Mouse (Mus musculus): ENCODE results near the gene Jade3.

The Jade3 gene

DNA sequence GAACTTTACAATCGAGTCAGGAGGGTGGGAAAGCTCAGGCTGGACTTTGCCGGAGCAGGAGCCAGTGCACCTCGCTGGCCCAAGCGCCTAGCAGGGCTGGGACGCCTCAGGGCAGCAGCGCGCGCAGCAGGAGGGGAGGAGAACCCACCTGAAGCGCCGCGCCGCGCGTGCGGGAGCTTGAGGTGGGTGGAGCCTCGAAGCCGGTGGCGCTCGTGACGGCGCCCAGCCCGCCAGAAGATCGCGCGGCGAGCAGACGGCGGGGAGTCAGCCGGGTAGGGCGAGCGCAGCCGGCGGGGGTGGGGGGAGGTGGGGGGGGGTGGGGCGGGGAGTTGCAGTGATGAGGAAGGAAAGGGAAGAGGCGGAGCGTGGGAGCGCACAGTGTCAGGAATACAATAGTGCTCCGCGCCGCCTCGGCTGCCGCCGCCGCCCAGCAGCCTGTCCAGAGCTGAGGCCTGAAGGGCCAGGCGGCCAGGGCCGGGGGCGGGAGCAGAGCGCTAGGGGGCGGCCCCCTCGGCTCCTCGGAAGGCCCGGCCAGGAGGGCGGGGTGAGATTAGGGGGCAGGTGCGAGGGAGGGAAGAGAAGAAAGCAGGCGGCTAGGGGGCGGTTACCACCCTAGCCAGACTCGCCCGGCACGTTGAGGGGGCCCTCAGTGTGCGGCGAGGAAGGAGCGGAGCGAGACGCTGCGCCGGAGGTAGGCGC, at the start of gene Jade3:
TSS of gene Jade3 (plus strand) at position 549 of the 699 bp plus-strand sequence.
- DNase-seq (ENCODE audit: low read depth in 1 of 2, low spot score in 2 of 2), result peak in 1 of 2 experiments; percentile 41

DNA sequence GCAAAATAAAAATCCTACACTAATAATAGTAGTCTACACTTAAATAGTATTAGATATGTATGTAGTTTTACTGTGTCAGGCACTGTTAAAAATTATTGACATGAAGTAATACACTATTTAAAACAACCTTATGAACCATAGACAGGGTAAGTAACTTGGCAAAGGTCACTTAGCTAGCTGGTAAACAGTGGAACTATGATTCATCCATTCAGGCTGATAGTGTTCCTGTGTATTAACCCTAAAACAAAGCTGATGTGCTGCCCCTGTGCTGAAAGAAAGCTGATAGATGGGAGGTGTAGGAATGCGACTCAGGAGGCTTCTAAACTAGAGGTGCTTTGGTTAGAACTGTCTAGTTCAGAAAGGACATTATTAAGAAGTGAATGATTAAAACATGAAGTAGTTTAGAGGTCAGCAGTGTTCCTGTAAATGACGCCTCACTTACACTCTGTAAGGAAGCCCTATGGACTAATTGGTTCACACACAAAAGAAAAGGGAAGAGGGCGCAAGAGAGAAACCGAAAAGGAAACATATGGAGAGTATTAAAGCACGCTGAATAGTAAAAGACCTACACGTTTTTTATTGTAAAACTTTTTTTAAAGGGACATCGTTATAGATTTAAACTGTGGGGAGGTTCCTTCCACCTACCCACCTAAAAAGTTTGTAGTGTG, 46.0 kb upstream of the Jade3 start:
- no peak for DNase-seq (ENCODE audit: low read depth in 1 of 2, low spot score in 2 of 2)

DNA sequence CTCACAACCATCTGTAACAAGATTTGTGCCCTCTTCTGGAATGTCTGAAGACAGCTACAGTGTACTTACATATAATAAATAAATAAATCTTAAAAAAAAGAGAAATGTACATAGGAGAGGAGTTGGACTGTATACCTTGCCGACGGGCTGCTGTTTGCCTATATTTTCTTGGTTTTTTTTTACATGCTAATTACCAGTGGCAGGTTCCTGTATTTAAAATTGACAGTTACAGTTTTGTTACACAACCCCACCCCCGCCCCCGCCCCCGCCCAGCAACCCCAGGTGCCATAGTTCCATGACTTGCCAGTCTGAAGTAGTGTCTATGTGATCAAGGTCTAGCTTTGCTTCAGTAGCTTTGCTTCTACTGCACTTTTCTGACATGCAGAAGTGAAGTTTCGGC, 43.2 kb upstream of the Jade3 start:
- DNase-seq (ENCODE audit: low read depth in 1 of 2, low spot score in 2 of 2), result no peak

DNA sequence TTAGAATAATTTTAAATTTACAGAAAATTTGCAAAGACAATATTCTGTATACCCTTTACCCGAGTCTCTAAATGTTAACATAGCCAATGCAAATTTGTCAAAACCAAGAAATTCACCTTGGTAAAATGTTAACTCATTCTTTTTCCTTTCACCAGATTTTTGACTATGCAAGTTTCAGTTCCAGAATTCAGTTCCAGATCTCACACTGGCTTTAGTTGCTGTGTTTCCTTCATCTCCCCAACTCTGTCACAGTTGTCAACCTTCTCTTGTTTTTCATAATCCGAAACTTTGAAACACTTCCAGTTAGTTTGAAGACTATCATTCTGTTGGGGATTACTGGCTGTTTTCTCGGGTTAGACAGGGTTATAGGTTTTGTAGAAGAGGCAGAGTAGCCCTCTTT, 38.5 kb upstream of the Jade3 start:
- DNase-seq (ENCODE audit: low read depth in 1 of 2, low spot score in 2 of 2), result no peak

DNA sequence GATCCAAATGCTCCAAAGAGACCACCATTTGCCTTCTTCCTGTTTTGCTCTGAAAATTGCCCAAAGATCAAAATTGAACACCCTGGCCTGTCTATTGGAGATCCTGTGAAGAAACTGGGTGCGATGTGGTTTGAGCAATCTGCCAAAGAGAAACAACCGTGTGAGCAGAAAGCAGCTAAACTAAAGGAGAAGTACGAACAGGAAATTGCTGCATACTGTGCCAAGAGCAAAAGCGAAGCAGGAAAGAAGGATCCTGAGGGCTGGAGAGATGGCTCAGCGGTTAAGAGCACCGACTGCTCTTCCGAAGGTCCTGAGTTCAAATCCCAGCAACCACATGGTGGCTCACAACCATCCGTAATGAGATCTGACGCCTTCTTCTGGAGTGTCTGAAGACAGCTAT, 33.5 kb upstream of the Jade3 start:
- DNase-seq (ENCODE audit: low read depth in 1 of 2, low spot score in 2 of 2), result peak; percentile 11 to 21

DNA sequence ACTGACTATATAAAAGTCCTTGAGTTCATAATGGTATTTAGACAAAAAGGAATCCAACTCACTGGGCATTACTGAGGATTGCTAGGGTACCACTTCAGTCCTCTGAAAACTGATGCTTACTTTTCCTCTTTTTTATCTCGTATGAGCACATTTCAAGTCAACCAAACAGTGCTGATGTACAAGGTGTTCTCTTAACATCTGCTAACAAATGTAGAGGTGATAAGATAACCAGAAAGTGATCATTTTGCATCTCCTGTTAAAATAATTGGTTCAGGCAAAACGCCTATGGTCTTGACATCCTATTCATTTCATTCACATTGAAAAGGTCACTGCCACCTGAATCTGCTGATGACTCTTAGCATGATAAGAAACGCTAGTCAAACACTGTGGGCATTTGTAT, 32.5 kb upstream of the Jade3 start:
- no peak for DNase-seq (ENCODE audit: low read depth in 1 of 2, low spot score in 2 of 2)

DNA sequence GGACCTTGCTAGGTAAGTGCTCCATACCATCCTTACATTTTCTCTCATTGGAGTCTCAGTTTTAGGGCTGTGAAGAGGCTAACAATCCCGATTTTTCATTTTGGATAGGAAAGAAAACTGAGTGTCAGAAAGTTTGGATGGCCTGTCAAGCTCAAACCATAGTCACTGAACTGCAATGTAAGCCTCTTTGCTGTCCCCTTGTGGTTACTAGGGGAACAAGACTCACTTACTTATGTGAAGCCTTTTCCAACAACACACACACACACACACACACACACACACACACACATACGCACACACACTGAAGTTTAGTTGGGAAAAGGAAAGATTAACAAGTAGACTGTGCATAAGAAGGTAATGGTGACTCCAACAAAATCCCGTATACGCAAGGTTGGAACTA, 21.4 kb upstream of the Jade3 start:
- no peak for DNase-seq (ENCODE audit: low read depth in 1 of 2, low spot score in 2 of 2)

DNA sequence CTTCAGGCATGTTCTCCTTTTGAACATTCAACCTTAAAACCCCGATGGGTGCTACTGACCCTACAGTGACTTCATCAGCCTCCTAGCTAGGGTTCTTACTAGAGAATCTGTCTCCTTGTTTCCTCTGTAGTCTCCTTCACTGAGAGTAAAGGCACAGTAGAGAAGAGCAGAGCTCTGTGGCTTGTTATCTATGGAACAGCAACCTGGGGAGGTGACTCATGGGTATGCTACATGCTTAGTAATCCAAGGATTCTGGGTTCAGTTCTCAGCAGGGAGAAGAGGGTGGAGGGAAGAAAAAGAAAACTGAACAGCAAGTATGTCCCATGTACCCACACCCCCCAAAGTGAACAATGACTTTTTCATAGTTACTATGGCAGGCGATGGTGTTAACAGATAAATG, 18.6 kb upstream of the Jade3 start:
- no peak for DNase-seq (ENCODE audit: low read depth in 1 of 2, low spot score in 2 of 2)

DNA sequence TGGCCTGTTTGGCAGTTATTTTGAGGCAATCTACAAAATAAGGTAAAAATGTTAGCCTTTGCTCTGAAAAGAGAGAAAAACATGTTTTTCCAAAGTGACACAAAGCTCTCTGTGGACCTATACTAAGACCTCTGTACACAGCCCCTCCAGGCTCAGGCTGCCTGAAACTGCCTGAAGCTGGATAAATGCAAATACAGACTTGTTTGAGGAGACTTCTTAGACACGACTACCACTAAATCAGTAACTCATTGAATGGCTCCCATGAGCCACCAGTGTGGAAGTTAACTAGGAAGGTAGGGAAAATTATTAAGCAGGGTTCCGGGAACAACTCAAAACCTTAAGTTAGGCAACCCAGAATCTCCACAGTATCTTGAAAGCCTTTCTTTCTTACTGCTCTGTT, 17.8 kb upstream of the Jade3 start:
- DNase-seq (ENCODE audit: low read depth in 1 of 2, low spot score in 2 of 2), result no peak

DNA sequence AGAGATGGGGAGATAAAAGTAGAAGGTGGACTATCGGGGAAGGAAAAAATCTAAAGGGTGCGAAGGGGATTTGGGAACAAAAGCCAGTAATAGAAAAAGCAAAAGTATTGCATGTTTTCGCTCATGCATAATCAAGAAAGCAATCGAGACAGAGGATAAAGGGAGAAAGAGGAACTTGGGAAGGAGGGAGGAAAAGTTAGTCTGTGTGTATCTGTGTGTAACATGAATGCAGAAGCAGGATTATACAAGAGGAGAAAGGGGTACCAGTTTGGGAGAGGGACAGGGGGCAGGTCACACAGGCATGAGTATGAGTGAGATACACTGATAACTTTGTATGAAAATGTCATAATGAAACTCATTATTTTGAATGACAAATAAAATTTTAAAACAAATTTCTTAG, 14.1 kb upstream of the Jade3 start:
- no peak for DNase-seq (ENCODE audit: low read depth in 1 of 2, low spot score in 2 of 2)

DNA sequence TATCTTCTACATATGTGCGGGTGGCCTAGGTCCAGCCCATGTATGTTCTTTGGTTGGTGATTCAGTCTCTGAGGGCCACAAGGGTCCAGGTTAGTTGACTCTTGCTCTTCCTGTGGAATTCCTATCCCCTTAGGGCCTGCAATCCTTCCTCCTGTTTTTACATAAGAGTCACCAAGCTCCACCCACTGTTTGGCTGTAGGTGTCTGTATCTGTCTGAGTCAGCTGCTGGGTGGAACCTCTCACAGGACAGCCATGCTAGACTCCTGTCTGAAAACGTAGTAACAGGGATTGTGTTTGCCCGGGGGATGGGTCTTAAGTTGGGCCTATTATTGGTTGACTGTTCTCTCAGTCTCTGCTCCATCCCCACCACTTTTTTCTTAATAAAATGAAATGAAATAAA, 13.3 kb upstream of the Jade3 start:
- no peak for DNase-seq (ENCODE audit: low read depth in 1 of 2, low spot score in 2 of 2)

DNA sequence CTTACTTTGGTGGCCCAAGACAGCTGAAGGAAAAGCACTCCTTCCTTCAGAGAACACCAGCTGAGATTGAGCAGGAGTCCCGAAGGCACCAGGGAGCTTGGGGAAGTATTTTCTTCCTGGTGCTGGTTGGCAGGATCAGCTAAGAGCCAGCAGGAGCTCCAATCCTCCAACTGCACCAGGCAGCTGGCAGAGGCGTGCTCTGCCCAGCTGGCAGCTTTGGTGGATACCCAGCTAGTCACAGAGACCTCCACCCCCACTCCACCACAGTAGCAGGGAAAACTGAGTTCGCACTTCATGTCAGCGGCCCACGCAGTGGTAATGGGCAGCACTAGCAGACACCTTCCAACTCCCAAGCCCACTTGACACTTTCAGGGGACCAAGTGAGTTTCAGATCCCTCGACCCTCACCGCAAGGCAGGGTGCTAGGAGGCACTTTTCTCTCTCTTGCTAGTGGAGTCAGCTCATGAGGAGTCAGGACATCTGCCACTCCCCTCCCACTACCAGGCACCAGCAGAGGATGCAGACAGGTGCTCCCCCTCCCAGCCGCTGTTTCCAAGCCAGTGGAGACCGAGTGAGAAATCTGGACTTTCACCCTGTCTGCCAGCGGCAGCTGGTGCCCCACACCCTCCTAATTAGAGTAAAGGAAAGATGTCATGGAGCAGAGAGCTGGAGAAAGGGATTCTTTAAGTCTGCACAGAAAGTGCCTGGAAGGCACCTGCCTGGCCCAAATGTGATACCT, 10.4 kb upstream of the Jade3 start:
- DNase-seq (ENCODE audit: low read depth in 1 of 2, low spot score in 2 of 2), result no peak

DNA sequence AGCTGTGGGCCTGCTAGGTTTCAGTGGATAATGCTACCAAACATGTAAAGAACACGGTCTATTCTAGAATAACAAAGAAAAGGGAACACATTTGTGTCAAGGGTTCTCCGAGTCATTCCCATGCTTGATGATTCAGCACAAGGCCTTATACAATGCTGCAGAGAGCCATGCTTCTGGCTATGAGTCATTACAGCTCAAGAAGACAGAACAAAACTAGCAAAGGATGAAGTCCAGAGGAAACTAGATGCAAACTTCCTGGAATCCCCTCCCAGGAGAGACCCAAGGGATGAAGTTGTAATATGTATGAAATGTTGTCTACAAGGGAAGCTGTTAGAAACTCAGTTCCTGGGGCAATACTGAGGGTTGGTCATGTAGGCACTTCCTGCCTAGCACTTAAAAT, 7.0 kb upstream of the Jade3 start:
- DNase-seq (ENCODE audit: low read depth in 1 of 2, low spot score in 2 of 2), result no peak

DNA sequence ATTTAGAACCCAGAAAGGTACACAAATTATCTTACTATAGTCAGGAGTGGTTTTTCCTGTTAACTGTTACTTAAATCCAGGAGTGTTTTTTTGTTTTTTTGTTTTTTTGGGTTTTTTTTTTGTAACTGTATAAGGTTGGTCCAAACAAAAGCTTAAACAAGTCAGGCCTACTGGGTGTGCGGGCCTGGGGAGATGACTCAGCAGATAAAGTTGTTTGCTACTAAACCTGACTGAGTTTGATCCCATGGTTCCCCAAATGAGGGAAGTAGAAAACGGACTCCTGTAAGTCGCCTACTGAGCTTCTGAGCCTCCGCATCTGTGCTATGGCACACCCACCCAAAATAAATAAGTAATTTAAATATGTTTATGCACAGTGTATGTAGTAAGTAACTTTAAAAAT, 6.0 kb upstream of the Jade3 start:
- no peak for DNase-seq (ENCODE audit: low read depth in 1 of 2, low spot score in 2 of 2)

DNA sequence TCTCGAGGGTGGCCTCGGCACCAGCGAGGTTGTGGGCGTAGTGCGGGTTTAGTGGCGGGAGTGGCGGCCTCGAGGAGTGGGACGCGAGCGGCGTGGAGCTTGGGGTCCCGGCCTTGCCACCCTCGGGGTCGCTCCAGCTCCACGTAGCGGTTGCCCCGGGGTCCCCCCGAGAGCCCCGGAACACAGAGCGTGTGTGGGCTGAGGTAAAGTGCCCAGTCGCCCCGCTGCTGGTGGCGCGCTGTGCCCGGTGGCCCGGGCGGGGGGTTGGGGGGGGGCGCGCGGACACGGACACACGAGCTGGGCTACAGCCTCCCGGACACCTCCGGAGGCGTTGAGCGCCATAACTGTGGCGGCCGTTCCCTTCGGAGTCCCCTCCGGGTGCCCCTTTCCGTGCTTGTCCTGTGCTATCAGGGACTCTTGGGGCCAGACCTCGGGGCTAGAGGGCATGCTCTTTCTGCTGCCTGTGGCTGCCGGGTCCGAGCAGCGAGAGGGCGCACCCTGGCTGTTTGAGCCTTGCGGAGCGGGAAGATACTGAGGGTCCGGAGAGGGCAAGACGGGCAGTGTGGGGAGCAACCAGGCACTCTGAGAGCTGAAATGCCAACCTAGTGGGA, 456 bp downstream of the Jade3 start:
- no peak for DNase-seq (ENCODE audit: low read depth in 1 of 2, low spot score in 2 of 2)

DNA sequence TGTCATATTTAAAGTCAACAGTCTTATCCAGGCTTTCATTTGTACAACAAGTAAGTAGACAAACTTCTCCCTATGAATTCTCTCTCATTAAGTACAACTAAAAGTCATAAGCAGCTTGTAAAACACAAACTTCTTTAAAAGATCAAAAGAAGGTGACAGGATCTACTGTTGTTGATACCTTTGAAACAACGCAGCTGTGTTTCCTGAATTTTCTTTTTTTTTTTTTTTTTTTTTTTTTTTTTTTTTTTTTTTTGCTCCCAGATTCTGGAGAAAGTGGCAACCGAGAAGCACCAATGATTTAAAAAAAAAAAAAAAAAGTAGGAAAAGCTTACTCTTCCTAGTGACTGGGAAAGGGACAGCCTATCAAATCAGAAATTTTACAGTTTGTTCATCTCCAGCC, 57.7 kb downstream of the Jade3 start:
- DNase-seq (ENCODE audit: low read depth in 1 of 2, low spot score in 2 of 2), result no peak

DNA sequence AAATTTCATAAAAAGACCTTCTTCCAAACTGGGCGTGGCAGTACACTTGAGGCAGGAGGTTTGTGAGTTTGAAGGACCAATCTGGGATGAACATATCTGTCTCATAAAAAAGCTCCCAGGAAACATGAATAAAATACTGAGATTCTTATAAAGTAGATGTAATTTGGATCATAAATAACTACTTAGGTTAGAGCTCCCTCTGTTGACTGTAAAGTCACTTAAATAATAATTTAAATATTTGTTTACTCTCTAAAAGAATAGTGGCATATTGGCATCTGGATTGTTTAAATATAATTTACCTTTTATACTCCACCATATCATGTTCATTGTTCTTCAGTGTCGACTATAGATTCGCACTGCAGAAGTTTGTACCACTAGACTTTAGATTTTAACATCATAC, 72.2 kb downstream of the Jade3 start:
- no peak for DNase-seq (ENCODE audit: low read depth in 1 of 2, low spot score in 2 of 2)

DNA sequence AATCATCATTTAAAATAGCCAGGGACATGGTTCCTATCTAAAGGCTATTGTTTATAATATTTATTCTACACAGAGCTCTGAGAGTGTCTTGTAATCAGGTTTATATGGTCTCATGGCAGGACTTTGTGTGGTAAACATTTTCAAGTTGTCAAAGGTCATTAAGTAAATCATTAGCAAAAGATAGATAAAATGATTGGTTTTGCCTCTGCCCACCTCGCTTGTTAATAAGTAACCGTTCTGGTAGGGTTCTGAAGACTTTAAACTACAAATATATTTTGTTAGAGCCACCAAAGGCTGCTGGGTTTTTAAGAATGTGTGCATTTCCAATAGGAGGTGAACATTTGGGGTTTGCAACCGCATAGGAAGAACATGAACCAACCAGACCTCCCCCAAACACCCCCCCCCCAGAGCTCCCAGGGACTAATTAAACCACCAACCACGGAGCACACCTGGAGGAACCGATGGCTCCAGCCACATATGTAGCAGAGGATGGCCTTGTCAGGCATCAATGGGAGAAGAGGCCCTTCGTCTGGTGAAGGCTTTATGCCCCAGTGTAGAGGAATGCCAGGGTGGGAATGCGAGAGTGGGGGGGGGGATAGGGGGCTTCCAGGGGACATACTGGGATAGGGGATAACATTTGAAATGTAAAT, 94.9 kb downstream of the Jade3 start:
- DNase-seq (ENCODE audit: low read depth in 1 of 2, low spot score in 2 of 2), result no peak

DNA sequence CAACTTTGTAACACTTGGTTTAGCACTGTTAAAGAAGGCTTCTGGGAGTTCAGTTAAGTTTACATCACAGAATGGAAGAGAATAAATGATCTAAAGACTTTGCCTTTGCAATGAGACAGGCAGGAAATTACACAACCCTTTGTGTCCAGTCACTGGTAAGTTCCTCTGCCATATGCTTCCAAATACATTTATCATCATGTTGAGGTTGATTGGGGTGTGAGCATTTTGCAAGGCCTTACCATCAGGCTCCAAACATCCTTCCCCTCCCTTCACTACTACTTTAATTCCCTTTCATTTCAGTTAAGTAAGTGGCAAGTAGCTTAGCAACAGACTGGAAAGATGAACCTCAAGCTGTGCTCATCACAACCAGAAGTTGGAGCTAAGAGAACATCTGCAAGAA, 96.1 kb downstream of the Jade3 start:
- DNase-seq (ENCODE audit: low read depth in 1 of 2, low spot score in 2 of 2), result no peak

DNA sequence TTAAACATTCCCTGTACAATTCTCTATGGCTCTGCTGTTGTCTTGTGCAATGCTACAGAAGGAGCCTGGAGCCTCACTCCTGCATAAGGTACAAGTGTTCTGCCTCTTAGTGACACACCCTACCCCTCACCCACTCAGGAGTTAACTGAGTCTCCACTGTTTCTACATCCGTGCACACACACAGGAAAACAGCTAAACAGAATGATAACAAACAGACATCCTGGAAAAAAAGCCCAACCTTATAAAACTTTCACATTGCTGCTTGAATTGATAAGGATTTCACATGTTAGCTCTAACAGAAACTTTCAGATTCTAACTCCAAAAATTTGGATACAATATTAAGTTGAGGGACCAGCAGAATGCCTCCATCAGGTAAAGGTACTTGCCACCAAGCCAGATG, 107.1 kb downstream of the Jade3 start:
- DNase-seq (ENCODE audit: low read depth in 1 of 2, low spot score in 2 of 2), result no peak

DNA sequence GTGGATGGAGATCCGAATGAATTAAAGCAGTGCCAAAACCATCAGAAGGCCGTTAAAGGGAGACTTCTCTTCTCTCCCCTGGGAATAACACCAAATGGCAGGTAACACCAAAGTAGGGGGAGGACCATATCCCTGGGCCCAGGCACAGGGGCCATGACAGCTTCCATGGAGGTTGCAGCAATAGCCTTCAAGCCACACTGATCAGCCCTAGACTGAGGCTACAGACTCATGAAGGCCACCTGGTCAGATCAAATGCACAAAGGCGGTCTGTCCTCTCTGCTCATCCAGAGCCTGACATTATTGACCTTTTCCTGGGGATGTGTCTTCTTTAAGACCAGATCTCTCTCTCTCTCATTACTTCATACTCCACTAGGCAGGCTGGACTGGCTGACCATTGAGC, 118.4 kb downstream of the Jade3 start:
- no peak for DNase-seq (ENCODE audit: low read depth in 1 of 2, low spot score in 2 of 2)

DNA sequence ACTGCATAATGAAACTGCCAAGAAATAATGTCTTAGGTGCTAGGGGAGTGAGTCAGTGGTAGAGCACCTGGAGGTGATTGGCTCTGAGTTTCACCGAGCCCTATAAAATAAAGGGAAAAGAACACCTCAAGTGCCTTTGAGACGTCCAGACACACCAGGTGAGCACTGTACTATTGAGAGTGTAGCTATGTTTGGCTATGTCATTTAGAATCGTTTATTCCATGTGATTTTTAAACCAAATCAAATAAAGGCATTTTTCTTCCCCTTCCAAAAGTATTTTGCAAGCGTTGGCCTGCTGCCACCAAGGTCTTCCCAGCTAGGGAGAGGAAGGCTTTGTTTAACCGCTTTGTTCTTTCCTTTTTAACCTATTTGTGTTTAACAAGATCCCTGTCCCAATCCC, 122.1 kb downstream of the Jade3 start:
- DNase-seq (ENCODE audit: low read depth in 1 of 2, low spot score in 2 of 2), result no peak
